Mouse (Mus musculus): ENCODE data around the gene Frem1. TPM values are rescaled to one million over a fixed set of nuclear protein-coding genes. Genes with fewer than 3 reads are reported as not detected.

Frem1 gene
- total and polyA plus RNA-seq, 3 experiments: not detected

DNA sequence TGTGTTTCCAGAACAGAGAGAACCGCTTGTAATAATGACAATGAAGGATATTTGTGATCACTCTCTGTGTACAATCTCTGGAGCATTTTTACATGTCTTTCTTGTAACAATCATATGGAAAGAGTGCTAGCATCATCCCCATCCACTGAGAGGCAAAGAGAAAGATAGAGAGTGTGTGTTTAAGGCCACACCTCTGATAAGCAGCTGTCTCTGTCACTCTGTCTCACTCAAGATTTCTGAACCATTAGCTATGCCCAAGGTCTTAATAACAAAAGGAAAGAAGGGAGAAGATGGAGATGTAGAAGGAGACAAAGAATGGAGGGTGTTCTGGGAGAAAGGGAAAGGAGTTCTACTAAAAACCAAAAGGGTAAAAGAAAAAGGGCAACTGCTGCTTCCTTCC is 91.1 kb downstream of the Frem1 start:
- Histone ChIP-seq H3K9me3 (replicated peaks; ENCODE audit: low read length) (no peaks in the 10 kb centered on the region), H3K4me3 (replicated peaks in 1 of 3; ENCODE audit: low read depth in 2 of 3, low read length in 2 of 3, poor library complexity in 1 of 3) (no peak overlapping the region), H3K4me1 (ENCODE audit: control insufficient read depth in 1 of 2, insufficient read depth in 2 of 2) (no peaks in the 10 kb centered on the region), H3K36me3 (replicated peaks in 1 of 2; ENCODE audit: control insufficient read depth in 1 of 2, insufficient read depth in 1 of 2, low read length in 1 of 2) (no peaks in the 10 kb centered on the region), H3K27ac (ENCODE audit: insufficient read depth, low read depth) (no peak overlapping the region), H3K4me2 (ENCODE audit: insufficient read depth, low read depth, poor library complexity, severe bottlenecking) (no peak overlapping the region), H3K9ac (ENCODE audit: insufficient read depth, low read depth) (no peak overlapping the region), H3K27me3 (replicated peaks) (no peaks in the 10 kb centered on the region), H3K79me2 (replicated peaks; ENCODE audit: control insufficient read depth, extremely low read depth, insufficient read depth, poor library complexity, severe bottlenecking) (no peaks in the 10 kb centered on the region)
- TF ChIP-seq ZC3H11A (IDR thresholded peaks at IDR 0.05; ENCODE audit: low read depth, low read length): no peak
- no peak for TF ChIP-seq IRF4 (IDR thresholded peaks at IDR 0.05; ENCODE audit: low read depth, low read length)
- no peak for TF ChIP-seq POLR2A (IDR thresholded peaks at IDR 0.05; ENCODE audit: low read depth, low read length)
- TF ChIP-seq ZKSCAN1 (IDR thresholded peaks at IDR 0.05; ENCODE audit: borderline replicate concordance, low read depth, low read length): no peak
- TF ChIP-seq MXI1 (IDR thresholded peaks at IDR 0.05; ENCODE audit: low read depth, low read length): no peak
- TF ChIP-seq MAX (IDR thresholded peaks at IDR 0.05; ENCODE audit: low read length): no peak
- no peak for TF ChIP-seq CHD1 (IDR thresholded peaks at IDR 0.05; ENCODE audit: low read depth, low read length)
- TF ChIP-seq POLR2AphosphoS2 (IDR thresholded peaks at IDR 0.05; ENCODE audit: low read depth, low read length): no peak
- no peak for TF ChIP-seq CTCF (conservative IDR thresholded peaks at IDR 0.05 in 1 of 2, IDR thresholded peaks at IDR 0.05 in 1 of 2; ENCODE audit: low read depth in 2 of 2, low read length in 2 of 2)
- no peak for TF ChIP-seq TCF12 (IDR thresholded peaks at IDR 0.05; ENCODE audit: low read depth, low read length)
- dilution Hi-C loops (cut with MboI; ENCODE audit: extremely low pct_ligation_motif_present, extremely low pct_unique_long_range_greater_than_20kb, low sequenced_read_pairs): no loop called here
- in situ Hi-C loops (cut with MboI; ENCODE audit: low pct_ligation_motif_present, low pct_unique_long_range_greater_than_20kb, low sequenced_read_pairs): no loop called here
- DNase-seq (ENCODE audit: extremely low read depth): no peak

DNA sequence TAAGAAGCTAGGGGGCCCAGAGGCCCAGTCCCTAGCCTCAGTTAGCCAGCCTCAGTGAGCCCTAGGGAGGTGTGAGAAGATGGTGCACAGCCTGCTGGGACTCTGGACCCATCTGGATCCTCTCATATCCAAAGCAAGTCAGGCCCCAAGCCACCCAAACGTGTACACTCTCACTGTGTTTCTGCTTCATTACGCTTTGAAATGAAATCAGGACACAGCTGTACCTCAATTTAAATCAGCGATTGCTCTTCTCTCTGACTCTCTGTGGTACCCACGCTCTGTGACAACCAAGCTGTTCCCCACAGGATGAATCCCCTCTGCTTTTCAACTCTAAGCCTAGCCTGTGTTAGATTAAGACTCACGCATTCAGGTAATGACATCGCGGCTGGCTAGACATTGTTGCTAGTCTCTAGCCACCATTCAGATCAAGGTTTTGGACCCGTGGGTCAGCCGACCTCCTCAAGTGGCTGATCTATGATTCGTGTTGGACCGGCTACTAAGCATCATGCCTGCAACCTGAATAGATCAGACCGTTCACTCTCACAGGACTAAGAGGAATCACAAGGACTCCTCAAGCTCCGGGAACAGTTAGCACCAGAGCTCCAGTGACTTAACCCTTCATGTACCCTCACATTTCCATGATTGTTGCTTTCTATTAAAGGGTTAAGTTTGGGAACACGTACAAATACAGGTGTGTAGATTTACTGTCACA is 94.2 kb downstream of the Frem1 start:
- dilution Hi-C loops (cut with MboI; ENCODE audit: extremely low pct_ligation_motif_present, extremely low pct_unique_long_range_greater_than_20kb, low sequenced_read_pairs): no loop called here
- in situ Hi-C loops (cut with MboI; ENCODE audit: low pct_ligation_motif_present, low pct_unique_long_range_greater_than_20kb, low sequenced_read_pairs): no loop called here
- no peak overlapping the region for H3K4me2 ChIP-seq (ENCODE audit: insufficient read depth, low read depth, poor library complexity, severe bottlenecking)
- no peak for DNase-seq (ENCODE audit: extremely low read depth)
- no peak overlapping the region for H3K27ac ChIP-seq (ENCODE audit: insufficient read depth, low read depth)
- TF ChIP-seq MAZ (IDR thresholded peaks at IDR 0.05; ENCODE audit: low read depth, low read length) (no peak), CHD1 (IDR thresholded peaks at IDR 0.05; ENCODE audit: low read depth, low read length) (no peak)
- no peaks in the 10 kb centered on the region for H3K36me3 ChIP-seq (replicated peaks in 1 of 2; ENCODE audit: control insufficient read depth in 1 of 2, insufficient read depth in 1 of 2, low read length in 1 of 2)
- H3K79me2 ChIP-seq (replicated peaks; ENCODE audit: control insufficient read depth, extremely low read depth, insufficient read depth, poor library complexity, severe bottlenecking): no peaks in the 10 kb centered on the region
- no peaks in the 10 kb centered on the region for H3K27me3 ChIP-seq (replicated peaks)
- no peaks in the 10 kb centered on the region for H3K9me3 ChIP-seq (replicated peaks; ENCODE audit: low read length)
- H3K4me3 ChIP-seq (replicated peaks in 1 of 3; ENCODE audit: low read depth in 2 of 3, low read length in 2 of 3, poor library complexity in 1 of 3): no peak overlapping the region
- no peak overlapping the region for H3K9ac ChIP-seq (ENCODE audit: insufficient read depth, low read depth)
- no peaks in the 10 kb centered on the region for H3K4me1 ChIP-seq (ENCODE audit: control insufficient read depth in 1 of 2, insufficient read depth in 2 of 2)

DNA sequence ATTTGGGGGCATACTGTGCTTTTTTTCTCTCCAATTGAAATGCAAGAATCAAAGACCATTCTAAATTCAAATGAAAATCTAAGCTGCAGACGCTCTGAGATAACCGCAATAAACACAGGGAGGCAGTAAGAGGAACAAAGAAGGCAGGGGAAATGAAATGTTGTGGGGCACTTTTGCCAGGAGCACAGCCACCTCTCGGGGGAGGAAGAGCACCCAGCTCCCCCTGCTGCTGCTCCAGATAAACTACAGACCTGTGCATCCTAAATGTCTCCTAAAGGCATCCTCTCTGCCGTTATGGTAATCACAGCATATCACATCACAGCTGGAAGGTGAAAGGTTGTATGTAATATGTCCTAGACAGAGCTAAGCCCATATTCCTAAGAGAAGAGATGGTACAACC is 98.1 kb downstream of the Frem1 start:
- H3K4me1 ChIP-seq (ENCODE audit: control insufficient read depth in 1 of 2, insufficient read depth in 2 of 2): no peaks in the 10 kb centered on the region
- no peak overlapping the region for H3K27ac ChIP-seq (ENCODE audit: insufficient read depth, low read depth)
- no peaks in the 10 kb centered on the region for H3K9me3 ChIP-seq (replicated peaks; ENCODE audit: low read length)
- H3K4me2 ChIP-seq (ENCODE audit: insufficient read depth, low read depth, poor library complexity, severe bottlenecking): no peak overlapping the region
- DNase-seq (ENCODE audit: extremely low read depth): peak; percentile 4
- no peak overlapping the region for H3K4me3 ChIP-seq (replicated peaks in 1 of 3; ENCODE audit: low read depth in 2 of 3, low read length in 2 of 3, poor library complexity in 1 of 3)
- in situ Hi-C loops (cut with MboI; ENCODE audit: low pct_ligation_motif_present, low pct_unique_long_range_greater_than_20kb, low sequenced_read_pairs): no loop called here
- dilution Hi-C loops (cut with MboI; ENCODE audit: extremely low pct_ligation_motif_present, extremely low pct_unique_long_range_greater_than_20kb, low sequenced_read_pairs): no loop called here
- no peak overlapping the region for H3K9ac ChIP-seq (ENCODE audit: insufficient read depth, low read depth)
- no peaks in the 10 kb centered on the region for H3K79me2 ChIP-seq (replicated peaks; ENCODE audit: control insufficient read depth, extremely low read depth, insufficient read depth, poor library complexity, severe bottlenecking)
- no peaks in the 10 kb centered on the region for H3K27me3 ChIP-seq (replicated peaks)
- TF ChIP-seq CTCF (conservative IDR thresholded peaks at IDR 0.05 in 1 of 2, IDR thresholded peaks at IDR 0.05 in 1 of 2; ENCODE audit: low read depth in 2 of 2, low read length in 2 of 2) (peak in 1 of 2 experiments; percentile 38; a peak in 2 of 4 replicates), PAX5 (IDR thresholded peaks at IDR 0.05; ENCODE audit: low read length) (no peak), JUND (conservative IDR thresholded peaks at IDR 0.05; ENCODE audit: low read depth, low read length) (no peak), EP300 (IDR thresholded peaks at IDR 0.05; ENCODE audit: low read length) (no peak)
- no peaks in the 10 kb centered on the region for H3K36me3 ChIP-seq (replicated peaks in 1 of 2; ENCODE audit: control insufficient read depth in 1 of 2, insufficient read depth in 1 of 2, low read length in 1 of 2)

All from CH12.LX (cell line).